Mouse (Mus musculus) small intestine, adult 2 months (tissue): Measurements from ENCODE around the gene 5730596B20Rik.

Source experiments
- CTCF ChIP-seq: fragments of 200-500 bp; IDR thresholded peaks from 2 replicates; pipeline ENCODE4 v1.5.1; 2012; ENCODE audit warnings: low read depth, mild to moderate bottlenecking, control low read depth, inconsistent platforms, low read length, moderate library complexity, mixed read lengths; ENCODE audit not compliant: insufficient replicate concordance, insufficient read length; ENCODE audit errors: extremely low read depth
- POLR2A ChIP-seq: fragments of 200-500 bp; IDR thresholded peaks from 2 replicates; pipeline ENCODE4 v1.6.1; 2012; ENCODE audit warnings: low read depth, mild to moderate bottlenecking, control low read depth, inconsistent platforms, low read length, moderate library complexity

- no peak for TF ChIP-seq POLR2A
- no peak for TF ChIP-seq CTCF
These were observed 13.8 kb upstream of the 5730596B20Rik start for GRCm38 (mm10) chr6:52163366-52164031.
